Mouse (Mus musculus) skeletal muscle tissue, adult 2 months (tissue): ENCODE results near the gene Rfc3.
"Not testable (repeated sequence)": the region's sequence is repeated elsewhere in the genome, so short reads cannot be mapped to it uniquely, and the experiment has no call there.

Experiments
- DNase-seq: peaks from one replicate; pipeline ENCODE4 v3.0.0-alpha.2; 2012; ENCODE audit warnings: low read depth, low spot score

Gene Rfc3

GRCm38 (mm10) chr5:151650700-151651410, at the start of gene Rfc3:
Rfc3 (minus strand) TSS chr5:151651242.
- DNase-seq = peak; percentile 84

DNA sequence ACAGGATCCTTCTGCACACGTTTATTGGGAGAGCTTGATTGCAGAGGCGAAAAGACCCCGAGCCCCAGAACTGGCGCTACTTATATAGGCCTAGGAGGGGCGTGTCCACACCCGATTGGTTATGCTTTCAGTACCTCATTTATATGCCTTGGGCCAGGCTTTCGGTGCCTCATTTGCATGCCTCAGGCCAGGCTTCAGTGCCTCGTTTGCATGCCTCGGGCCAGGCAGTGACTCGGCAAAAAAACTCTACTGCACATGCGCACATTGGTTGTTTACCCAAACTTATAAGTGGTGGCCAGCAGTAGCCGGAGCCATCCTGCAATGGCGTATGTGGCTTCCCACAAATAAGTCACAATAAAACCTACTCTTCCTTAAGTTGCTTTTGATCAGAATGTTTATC, 42.6 kb upstream of the Rfc3 start:
- DNase-seq = not testable (repeated sequence)

DNA sequence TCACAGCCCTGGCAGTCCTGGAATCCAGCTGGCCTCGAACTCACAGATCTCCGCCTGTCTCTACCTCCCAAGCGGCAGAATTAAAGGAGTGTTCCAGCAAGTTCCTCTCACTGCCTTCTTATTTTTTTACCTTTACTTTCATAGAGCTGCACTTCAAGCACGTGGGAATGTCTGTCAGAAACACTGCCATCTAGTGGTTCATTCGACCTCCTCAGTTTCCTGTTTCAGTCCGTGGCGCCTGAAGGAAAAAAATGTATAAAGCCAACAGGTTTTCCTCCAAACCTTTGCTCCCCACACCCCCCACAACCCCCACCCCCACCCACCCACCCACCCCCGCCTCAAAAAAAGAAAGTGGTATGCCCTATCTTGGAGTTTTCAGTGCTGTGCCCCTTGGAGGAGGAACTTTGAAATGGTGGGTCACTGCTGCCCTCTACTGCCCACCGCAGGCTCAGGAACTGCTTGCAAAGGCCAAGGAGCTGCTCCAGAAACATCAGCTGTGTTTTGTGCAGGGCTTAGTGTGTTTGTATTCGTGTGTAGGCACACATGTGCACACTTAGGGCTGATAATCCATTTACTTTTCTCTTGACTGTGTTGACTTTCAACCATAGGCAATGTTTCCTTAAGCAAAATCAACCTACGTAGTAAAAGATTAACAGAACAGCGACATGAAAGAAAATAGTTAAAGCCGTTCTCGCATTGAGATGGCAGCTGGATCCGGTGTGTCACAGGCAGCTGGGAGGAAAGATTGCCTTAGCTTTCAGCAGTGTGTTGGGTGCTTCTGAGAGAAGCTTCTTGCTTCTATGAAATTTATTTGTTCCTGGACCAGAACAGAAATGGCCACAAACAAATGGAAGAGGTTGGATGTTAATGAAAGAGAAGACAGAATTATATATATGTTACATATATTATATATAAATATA, 35.8 kb upstream of the Rfc3 start:
- DNase-seq = peak; percentile 34

GRCm38 (mm10) chr5:151662207-151662606, 11.2 kb upstream of the Rfc3 start:
- DNase-seq = no peak

DNA sequence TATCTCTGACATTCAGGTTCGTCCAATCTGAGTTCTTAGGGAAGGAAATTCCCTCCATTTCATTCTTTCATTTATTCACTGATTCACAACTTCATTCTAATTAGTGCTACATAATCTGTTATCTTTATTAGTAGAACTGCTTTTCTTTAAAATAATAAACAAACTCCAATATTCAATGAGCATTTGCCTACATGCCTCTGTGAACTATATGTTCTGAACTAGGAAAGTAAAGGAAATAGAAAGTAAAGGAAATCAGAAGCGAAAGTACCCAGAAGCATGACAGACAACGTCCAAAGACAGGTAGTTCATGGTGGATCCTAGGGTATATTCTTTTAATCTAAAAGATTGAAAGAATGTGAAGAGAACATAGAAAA, 356 bp upstream of the Rfc3 start:
- DNase-seq = no peak

DNA sequence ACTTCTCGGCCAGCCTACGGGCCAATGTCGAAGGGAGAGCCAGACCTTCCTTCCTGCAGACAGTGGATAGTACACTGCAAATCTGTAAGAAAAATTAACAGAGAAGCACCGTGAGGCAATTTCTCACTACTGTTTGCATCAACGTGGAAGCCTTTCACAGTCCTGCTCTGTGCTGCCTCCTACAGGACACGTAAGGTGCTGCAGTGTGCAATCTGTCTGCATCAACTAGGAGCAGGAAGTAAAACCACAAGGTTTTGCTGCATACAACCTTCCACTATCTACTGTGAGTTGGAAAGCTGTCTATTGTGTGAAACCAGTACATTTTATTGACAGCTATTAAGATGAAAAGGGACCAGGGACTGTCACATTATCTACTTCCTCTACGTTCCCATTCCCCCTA, 6.2 kb downstream of the Rfc3 start:
- no peak for DNase-seq

- no peak for DNase-seq
Measured at GRCm38 (mm10) chr5:151642867-151643266, 8.2 kb downstream of the Rfc3 start.

- no peak for DNase-seq
Measured at GRCm38 (mm10) chr5:151642102-151642501, 8.9 kb downstream of the Rfc3 start.

DNA sequence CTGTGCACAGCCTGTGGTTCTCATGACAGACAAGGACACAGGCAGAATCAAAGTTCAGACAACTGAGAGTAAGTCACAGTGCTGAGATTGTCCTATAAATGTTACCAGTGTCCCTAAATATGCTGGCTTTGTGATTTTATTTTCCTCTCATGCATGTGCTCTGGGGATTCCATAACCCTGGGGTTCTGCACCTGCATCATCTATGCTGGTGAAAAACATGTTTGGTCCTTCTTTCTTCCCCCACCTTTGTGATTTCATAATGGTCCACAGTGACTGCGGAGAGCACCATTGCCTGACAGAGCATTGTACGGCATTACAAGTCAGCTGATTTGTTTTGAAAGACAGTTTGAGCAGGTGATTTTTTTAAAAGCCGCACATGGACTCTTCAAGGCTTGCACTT, 45.1 kb downstream of the Rfc3 start, which contains the start of gene Vmn2r18:
Vmn2r18 (minus strand) TSS at position 101 of the 400 bp plus-strand sequence.
- DNase-seq = no peak

GRCm38 (mm10) chr5:151601696-151602095, 49.3 kb downstream of the Rfc3 start:
- no peak for DNase-seq
